Mouse (Mus musculus) thymus, postnatal 10 days (tissue): ENCODE measurements around the gene Slc8b1.

Experiments
- DNase-seq, 2 experiments: peaks; one replicate each; pipeline ENCODE4 v3.0.0; 2021; ENCODE audit warnings: low spot score in 2 of 2

Slc8b1 gene

DNA sequence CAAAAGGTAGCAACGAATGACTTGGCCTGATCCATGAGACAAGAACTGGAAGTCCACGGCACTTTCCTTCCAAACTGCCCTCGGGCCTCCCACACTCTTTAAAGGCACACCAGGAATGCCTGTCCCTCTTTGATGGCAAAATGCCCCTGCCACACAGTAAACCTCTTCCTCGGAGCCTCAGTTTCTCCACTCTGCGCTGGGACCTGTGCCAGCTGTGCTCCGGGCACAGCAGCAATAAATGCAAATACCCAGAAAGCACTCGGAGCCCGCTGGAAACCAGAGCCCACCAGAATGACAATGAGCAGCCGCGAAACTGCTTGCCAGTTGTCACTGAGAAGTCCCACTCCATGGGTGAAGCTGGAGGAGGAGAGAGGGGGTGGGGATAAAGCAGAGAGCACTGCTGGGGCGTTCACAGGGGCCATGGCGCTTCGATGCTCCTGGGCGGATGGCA, 56.8 kb downstream of the Slc8b1 start:
- no peak for DNase-seq

DNA sequence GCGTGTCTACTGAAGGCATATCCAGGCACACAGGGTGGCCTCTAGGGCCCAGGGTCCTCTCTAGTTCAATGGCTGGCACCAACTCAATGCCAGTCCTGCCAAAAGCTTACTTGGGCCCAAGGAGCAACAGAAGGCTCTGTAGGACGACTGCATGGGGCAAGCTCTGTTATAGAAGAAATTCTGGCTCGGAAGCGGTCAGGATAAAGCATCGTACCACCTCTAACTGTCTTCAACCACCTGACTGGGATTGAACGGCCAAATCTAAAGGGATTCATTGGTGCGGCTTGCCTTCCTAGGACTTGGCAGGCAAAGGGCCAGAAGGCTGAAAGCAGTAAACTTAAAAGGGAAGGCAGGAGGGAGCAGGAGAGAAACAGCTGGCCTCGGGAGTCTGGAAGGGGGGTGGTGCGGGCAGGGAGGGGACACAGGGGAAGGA, 57.4 kb downstream of the Slc8b1 start:
- no peak for DNase-seq

DNA sequence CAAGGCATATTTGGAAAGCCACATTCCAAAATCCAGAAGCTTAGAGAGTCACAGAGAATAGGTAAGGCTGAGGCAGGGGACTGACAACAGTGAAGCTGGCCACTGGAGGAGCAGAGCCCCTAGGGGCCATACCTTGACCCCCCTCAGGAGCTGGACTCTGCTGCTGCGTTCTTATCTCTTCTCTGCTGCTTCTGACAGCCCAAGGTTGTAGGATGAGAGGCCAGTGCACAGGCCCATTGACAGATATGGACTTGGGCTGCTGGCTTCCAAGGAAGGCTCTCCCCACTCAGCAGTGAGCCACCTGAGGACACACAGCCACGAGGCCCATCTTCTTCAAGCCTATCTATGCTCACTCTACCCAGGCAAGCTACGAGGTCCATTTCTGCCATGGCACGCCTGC, 58.0 kb downstream of the Slc8b1 start:
- DNase-seq, result no peak

DNA sequence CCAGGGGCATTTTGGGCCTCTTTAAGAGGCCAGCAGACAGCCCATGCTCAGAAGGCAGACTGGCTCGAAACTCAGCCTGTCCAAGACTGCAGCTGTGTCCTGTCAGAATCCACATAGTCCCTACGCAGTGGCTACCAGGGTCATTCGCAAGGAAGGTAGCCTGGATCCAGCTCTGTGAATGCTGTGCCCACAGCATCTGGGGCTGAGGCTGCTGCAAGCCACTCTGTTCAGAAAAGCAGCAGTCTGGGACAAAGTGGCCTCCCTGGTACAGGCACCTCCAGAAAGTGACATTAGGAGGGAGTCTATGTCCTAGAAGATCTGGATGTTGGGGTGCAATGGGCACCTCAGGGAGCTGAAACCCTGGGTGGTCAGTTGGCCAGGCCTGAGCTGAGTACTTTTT, 58.8 kb downstream of the Slc8b1 start:
- DNase-seq, result no peak

DNA sequence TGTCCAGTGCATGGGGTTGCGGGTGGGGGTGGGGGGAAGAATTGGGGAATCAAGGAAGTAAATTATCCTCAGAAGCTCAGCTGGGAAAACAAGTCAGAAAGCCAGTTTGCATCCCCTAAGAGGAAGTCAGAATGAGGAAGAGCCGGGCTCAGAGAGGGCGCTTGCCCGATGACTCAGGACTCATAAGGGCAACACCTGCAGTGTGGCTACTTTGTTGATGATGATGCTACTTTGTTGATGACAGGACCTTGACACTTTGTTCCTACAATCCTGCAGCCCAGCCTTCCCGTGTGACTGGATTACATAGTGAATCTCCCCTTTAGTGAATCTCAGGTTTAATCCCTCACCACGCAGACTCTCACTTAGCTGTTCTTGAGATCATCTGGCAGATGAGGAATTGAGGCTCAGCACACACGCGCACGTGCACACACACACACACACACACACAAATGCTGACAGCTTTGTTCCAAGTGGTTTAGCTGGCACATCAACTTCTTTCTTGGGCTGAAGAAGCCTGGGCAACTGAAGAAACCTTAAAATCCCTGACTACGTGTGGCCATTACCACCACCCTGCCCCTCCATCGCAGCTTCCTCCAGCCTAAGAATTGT, 59.4 kb downstream of the Slc8b1 start:
- no peak for DNase-seq

DNA sequence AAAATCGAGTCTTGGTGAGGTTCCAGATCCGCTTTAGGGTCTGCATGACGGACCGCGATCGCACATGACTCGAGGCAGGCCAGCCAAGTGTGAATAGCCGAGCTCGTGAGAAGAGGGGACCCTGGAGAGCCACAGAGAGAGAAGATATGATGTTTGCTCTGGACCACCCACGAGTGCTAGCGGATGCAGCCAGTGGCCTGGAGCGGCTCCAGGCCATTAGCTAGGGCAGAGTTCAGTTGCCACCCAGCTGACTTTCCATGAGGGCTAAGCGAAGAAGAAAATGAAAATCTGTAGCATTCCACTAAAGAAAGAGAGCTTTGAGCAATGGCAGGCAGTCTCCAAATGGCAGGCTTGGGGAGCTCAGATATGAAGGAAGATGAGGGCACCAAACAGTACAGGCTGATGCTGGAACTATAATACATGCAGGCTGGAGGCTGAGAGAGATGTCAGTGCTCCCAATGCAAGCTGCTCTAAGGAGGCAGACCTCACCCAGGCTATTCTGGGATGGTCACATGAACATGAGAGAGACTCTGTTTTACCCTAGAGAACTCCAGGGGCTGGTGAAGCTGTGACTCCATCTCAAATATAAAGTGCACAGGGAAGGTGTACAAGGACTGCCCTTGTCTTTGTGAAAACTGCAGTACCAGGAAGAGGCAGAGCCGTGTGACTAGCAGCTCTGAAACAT, 60.2 kb downstream of the Slc8b1 start:
- no peak for DNase-seq

DNA sequence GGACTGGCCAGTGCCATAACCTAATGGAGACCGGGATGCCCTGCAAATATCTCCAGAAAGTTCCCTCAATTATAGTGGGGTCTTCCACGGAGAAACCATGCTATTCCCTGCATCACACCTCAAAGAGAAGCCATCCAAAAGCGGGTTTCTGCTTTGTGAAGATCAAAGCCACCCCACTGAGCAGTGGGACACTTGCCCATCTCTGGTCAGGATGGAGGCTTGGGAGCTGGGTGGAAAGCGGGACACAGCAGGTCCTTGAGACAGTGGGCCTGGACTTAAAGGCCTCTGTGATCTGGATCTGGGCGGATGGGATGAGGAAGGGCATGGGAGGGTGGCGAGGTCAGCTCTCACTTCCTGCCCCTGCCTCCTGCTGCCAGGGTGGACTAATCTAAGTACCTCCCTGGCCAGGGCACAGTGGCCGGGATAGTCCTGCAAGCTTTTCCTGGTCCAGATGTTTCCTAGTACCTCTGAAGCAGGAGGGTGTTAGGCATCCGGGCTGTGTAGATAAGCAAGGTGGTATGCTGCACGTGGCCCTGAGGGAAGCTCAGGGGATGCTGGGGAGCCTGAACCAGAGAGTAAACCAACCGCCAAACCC, 63.6 kb downstream of the Slc8b1 start:
- no peak for DNase-seq

DNA sequence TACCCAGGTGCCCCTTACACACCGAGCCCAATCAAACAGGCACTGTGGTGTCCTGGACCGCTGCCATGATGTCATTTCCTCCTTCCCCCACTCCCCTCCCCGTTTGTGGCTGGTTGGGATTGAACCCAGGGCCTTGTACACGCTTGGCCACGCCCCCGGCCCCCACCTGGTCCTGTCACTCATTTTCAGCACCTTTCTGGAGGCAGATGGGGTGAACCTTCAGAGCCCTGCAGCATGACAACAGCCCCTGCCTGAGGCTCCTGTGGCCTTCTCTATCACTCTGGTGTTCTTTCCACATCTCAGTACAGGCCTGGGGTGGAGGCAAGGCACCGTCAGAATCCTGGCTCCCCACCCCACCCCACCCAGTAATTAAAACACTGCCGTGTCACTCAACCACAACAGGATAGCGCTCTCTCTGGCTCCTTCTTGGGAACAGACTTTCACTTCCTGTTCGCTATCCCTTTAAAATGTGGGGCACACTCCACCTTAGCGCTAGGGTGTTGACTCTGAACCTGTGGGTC, 65.9 kb downstream of the Slc8b1 start:
- DNase-seq, result peak; percentile 52 to 64

DNA sequence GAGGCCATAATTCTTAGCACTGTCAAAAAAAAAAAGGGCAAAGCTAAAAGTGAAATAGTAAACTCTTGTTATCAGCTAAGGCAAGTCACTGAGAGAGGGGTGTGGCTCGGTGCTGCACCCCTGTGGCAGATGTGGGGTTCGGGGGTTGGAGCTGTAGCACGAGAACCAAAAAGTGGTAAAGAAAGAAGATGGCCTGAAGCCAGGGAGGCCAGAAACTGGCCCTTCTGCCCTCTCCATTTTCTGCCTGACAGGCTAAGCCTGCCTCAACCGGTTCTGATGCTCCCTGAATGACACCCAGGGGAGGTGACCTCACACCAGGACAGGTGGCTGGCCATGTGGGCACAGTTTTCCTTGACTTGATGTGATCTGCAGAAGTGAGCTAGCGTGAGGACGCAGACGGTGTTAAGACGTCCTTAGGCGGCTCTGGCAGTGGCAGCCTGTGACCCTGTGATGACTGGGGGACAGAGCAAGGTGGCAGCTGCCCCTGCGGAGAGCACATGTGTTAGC, 67.0 kb downstream of the Slc8b1 start:
- peak; percentile 71 to 74 for DNase-seq

DNA sequence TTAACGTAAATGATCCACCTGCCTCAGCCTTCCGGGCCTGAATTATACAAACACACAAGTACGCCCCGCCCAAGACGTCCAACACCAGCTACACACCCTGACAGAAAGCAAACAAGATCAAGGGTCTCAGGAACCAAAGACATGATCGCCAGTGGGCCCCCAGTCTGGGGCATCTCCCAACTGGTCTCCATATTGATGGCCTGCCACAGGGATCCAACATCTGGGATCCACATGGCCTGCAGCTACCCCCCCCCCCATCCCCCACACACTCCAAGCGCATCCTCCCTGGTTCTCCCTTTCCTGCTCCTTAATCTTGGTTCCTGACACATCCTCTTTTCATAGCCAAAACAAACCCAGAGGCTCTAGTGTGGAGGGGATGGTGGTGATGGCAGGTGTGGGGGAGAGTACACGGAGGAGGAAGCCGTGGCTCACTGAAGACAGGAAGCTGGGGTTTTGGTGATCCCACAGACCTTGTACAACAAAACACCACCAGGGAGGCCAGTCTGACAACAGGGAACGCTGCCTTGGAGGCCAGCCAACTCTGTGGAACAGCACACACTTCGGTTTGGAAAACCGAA, 67.6 kb downstream of the Slc8b1 start:
- DNase-seq, result peak; percentile 79 to 81

DNA sequence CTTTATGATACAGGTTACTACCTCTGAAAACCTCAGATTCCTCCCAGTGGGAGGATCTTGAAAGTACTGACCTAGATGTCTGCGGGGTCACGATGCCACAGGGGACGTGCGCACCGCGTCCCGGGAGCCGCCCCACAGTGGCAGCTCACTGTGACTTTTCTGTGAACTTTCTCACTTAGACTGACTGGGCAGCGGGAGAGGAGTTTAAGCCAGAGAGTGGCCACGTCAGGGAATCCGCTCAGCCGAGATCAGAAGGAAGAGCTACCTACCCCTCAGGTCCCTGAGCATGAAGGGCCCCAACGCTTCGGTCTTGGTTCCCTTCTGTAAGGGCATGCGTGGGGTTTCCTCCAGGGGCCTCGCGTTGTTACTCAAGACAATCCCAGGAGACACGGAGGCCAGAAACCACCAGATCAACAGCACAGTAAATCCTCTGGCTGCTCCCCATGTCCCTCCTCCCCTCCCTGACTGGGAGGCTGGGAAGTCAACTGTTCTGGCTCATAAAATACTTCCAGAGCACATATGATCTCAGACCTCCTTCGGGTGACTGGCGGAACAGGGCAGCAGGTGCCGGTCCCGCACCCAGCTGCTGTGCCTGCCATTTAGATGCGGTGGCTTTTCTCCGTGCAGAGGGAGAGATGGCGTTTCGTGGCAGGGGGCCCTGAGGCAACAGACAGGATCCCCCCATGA, 68.4 kb downstream of the Slc8b1 start:
- DNase-seq, result peak; percentile 34 to 36

DNA sequence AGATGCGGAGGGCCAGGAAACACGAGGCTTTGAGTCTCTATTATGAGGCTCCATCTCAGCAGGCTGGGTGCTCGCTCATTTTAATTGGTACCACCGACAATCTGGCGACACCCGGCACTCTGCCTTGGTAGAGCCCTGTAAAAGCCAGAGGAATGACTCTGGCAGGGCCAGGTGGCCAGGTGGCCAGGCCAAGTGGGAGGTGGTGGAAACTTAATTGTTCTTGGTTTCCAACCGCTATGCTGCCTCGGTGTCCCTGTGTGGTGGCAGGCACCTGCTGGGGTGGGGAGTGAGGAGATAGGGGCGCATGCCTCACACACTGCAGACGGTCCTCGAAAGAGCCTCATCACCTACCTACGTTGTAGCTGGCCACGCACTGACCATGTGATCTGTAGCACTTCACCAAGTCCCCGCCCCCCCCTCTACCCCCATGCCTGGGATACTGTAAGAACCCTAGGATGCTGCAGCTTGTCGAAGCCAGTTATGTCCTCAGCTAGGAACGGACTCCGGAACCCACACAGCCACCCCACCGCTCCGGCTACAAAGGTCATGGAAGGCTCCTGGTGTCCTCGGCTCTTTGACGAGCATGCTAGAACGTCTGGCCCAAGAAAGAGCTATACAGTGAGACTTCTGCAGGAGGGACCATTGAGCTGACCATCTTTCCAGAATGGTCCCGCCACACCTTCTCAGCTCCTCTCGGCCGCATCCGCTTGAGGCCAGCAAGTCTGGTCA, 69.1 kb downstream of the Slc8b1 start:
- DNase-seq, result peak; percentile 51 to 53

DNA sequence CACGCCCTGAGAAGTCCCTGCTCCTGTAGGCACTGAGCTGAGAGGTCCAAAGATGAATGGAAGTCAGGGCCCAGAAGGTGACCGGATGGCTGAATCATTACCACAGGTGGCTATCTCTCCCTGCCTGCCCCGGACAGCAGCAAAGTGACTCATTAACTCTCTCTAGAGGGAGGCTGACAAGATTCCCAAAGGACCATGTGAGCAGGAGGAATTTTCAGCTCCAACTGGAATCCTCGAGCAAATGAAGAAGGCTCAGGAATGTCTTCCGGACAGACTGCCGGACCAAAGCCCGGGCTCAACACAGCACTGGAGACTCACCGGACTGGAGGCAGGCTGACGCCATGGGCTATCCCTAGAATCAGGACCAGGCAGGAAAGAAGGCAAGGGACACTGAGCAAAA, 71.0 kb downstream of the Slc8b1 start:
- no peak for DNase-seq

DNA sequence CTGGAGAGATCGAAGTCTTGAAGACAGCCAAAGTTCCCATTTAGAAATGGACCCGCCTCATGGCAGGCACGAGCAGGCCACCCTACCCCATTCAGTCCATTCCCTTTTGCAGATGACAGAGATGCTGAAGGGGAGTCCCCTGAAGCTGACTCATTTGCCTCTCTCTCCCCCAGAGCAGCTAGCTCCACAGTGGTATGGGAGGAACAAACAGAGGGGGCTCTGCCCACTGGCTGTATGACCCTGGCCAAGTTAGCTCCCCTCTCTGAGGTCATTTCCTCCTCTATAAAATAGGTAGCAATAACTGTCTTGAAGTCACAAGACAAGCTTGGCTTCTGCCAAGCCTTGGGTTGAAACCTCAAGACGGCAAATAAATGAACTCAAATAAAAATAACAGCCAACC, 72.5 kb downstream of the Slc8b1 start:
- DNase-seq, result no peak
